Mouse (Mus musculus): Measurements from ENCODE around the gene Uncx.

The Uncx gene

DNA sequence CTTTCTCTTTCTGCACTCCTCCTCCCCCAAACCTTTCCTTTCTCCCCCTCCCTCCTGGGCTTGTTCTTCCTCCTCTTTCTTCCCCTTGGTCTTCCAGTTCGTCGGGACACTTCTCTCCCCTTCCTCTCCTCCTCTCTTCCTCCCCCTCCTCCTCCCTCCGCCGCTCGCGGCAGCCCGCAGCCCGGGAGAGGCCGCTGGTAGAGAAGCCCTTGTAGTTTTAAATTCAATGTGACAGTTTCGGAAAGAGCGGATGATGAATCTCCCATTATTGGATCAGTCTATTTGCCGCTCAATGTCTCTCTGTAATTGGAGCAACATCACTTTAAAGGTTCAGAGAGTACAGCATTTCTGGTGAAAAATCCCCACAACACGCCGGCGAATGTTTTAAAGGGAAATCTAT, at the start of gene Uncx:
TSS of gene Uncx (plus strand) at position 281 of the 400 bp plus-strand sequence.
- DNase-seq (ENCODE audit: low spot score): no peak

DNA sequence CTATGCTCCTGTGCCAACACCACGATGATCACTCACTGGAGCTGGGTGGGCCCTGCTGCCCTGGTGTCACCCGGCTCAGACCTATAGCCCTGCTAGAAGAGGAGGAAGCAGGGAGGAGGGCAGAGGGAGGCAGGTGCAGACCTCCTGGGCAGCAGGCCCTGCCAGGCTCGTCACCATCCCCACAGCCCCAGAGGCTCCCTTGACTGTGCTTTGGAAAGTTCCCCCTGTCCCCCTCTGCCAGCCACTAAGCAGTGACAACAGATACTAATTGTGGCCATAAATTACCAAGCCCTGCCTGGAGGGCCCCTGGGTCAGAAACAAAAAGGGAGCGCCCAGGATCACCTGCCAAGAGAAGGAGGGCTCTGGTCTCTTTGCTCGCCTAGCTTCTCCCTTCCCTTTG, 49.6 kb upstream of the Uncx start:
- DNase-seq (ENCODE audit: low spot score): no peak

DNA sequence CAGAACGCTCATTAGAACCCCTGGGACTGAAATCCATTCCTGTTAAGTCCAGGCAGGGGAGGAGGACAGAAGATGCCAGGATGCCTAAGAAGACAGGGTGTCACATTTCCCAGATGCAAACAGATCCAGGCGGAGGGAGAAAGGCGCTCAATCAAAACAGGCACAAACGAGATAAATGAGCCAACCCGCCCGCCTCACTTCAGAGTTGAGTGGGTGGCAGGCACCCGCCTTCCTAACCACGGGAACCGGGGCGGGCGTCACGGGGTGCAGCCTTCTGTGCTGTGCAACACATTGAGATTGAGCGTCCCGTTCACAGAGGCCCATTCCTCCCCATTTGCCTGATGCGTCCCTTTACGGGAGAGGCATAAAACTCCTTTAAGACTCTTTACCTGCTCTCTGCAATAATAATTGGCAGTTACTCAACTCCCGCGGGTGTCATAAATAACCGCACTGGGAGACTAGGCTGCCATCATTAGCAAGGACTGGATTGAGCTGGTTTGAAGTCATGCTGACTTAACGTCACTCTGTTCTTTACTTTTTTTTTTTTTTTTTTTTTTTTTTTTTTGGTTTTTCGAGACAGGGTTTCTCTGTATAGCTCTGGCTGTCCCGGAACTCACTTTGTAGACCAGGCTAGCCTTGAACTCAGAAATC, 48.1 kb upstream of the Uncx start:
- no peak for DNase-seq (ENCODE audit: low spot score)

DNA sequence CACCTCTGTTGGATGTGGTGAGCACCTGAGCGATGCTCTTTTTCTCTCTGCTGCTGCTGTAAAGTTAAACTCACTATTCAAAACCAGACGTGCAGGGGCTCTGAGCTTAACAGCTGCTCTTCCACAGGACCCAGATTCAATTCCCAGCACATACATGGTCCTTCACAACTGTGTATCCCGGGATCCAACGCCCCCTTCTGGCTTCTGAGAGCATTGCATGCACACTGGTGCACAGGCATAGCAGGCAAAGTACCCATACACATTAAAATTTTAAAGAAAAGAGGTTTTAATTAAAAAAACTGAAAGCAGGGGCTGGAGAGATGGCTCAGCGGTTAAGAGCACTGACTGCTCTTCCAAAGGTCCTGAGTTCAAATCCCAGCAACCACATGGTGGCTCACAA, 46.4 kb upstream of the Uncx start:
- no peak for DNase-seq (ENCODE audit: low spot score)

DNA sequence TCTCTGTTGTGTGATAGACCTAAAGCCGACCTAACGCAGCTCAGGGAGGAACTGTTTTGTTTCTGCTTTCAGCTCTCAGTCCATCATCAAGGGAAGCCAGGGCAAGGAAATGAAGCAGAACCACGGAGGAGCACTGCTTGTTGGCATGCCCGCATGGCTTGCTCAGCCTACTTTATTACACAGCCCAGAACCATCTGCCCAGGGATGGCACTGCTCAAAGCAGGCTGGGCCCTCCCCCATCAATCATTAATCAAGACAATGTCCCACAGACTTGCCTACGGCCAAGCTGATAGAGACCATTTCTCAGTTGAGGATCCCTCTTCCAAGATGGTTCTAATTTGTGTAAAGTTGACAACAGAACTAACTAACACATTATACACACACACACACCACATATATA, 44.5 kb upstream of the Uncx start:
- no peak for DNase-seq (ENCODE audit: low spot score)

DNA sequence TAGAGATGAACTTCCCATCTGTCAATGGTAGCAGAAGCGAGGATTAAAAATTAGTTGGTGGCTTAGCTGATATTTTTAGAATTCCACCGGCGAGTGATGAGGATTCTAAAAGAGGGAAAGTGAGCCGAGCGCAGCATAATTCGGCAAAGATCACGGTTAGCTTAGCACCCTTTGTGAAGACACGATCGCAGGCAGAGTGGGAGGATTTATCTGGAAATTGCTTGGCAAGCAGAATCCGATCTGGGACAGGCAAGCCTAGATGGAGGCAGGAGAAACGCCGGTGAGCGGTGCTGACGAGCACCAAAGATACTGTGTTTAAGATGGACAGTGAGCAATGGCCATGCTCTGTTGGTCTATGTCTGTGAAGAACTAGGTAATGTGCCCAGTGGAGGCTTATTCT, 41.0 kb upstream of the Uncx start:
- DNase-seq (ENCODE audit: low spot score): no peak

DNA sequence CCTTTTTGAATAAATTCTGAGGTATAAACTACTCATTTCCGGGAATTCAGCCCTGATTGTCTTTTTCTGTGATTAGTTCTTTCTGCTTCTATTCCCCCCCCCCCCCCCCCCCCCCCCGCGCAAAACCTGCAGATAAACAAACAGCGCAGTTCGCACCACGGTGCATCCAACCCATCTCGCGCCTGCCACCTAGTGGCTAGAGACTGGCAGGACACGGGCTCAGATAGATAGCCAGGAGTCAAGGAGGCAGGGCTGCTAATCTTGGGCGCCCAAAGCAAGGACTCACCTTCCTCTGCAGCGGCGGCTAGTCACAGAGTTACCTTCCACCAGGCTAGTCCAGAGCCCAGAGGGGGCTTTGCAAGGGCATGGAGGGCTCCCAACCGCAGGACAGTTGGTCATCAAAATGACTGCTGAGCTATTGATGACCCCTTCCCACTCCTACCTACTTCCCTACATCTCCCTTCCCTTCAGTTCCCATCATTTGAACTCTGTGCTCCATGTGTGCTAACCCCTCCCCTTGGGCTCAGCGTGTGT, 38.2 kb upstream of the Uncx start:
- DNase-seq (ENCODE audit: low spot score): peak; percentile 84

DNA sequence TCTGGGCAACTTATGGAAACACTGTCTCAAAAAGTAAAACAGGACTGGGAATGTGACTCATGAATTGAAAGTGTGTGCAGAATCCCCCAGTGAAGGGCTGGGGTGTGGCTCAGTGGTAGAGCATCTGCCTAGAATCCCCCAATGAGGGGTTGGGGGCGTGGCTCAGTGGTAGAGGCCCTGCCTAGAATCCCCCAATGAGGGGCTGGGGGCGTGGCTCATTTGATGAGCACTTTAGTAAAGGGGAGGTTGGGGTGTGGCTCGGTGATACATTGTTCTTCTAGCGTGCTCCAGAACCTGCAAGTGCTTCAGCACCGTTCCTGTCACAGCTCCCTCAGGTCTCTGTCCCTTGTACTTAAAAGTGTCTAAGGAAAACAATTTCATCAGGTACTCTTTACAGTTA, 37.1 kb upstream of the Uncx start:
- no peak for DNase-seq (ENCODE audit: low spot score)

DNA sequence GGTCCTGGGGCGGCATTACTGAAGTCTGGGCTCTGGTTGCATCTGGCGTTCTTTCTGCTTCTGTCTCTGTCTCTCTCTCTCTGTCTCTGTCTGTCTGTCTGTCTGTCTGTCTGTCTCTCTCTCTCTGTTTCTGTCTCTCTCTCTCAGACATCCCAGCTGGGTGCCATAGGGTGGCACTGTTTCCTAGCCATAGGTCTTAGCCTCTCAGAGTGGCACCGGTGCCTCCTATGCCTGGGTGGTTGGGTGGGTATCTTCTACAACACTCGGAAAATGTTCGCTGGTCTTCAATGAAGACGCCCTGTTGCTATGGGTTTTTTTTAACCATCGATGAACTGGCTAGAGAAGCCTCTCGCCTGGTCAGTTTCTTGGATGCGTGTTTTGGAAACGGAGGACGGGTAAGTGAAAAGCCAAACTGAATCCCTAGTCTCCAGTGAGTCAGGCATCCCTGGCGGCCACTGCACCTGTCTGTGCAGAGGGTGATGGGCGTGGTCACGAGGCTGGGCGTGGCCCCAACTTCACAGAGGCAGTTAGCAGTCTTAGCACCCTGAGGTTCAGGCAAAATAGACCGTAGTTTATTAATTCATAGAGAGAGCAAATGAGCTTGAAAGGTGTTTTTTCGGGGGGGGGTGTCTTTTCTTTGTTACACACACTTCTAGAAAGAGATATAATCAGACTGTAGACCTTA, 32.5 kb upstream of the Uncx start:
- peak; percentile 54 for DNase-seq (ENCODE audit: low spot score)

DNA sequence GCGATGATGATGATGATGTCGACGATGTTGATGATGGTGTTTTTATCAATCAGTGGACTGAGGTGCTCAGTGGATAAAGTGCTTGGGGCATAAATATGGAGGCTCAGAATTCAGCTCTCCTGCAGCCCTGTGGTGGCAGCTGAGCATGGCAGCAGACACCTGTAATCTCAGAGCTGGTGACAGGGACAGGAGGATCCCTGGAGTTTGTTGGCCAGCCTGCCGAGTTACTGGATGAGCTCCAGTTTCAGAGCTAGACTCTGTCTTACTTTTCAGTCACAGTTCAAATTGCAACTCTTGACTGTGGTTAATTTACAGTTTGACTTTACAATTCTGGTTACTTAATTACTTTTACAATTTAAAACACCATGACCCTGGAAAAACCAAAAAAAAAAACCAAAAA, 31.1 kb upstream of the Uncx start:
- DNase-seq (ENCODE audit: low spot score): no peak

DNA sequence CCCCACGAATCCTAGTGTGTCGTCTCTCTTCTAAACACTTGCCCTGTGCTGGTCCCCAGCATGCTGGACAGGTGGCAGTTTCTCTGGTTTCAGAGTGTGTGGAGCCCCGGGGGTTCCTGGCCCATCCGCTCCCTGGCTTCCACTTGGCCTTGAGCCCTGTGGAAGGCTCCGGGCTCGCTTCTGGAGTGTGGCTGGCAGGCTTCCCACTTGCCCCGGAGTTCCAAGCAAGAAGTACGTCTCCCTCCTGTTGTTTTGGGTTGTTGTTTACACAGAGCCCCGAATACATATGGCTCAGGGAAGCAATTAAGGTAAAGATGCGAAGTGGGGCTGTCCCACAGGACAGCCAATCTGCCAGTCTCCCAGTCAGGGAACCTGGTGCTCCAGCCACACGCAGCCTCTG, 27.0 kb upstream of the Uncx start:
- no peak for DNase-seq (ENCODE audit: low spot score)

DNA sequence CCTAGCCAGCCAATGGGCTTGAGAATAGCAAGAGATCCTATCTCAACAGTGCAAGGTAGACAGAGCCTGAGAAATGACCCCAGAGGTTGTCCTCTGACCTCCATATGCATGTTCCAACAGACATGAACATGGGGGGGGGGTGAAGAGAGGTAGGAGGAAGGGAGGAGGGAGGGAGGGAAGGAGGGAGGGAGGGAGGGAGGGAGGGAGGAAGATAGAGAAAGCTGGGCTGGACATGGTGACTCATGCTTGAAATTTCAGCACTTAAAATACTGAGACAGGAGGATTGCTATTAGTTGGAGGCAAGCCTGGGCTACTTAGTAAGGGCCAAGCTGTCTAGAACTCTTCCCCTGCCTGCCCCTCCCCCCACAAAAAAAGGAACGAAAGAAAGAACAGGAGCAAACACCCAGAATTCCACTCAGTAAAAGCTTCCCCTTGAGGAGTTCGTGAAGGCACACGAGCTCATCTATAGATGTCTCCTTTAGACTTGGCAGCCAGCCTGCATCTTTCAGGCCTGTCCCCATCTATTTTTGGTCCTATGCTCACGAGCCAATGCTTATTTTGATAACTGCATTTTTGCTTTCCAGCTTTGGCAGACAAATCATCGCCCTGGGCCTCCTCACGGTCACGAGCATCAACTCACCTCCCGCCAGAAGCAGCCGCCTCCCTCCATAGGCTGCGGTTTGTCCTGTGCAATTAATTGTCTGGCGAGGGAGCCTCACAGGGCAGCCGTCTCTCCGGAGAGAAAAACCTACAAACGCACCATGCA, 23.0 kb upstream of the Uncx start:
- DNase-seq (ENCODE audit: low spot score): no peak

DNA sequence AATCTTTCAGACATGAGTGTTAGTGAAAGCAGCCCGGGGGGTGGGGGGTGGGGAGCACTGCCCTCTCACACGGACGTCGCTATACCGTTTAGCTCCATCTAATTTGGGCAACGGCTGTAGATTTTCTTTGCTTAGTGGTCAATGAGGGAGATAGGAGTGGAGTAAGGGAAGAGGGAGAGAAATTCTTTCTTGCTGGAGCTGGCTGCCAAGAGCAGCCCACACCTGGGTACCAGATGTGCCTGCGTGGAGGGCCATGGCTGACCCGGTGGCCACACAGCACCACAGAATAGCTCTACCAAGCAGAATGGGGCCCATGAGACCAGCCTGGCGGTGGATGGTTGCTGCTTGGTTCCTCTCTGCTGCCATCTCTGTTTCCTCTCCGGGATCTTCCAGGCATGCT, 21.3 kb upstream of the Uncx start:
- DNase-seq (ENCODE audit: low spot score): no peak

DNA sequence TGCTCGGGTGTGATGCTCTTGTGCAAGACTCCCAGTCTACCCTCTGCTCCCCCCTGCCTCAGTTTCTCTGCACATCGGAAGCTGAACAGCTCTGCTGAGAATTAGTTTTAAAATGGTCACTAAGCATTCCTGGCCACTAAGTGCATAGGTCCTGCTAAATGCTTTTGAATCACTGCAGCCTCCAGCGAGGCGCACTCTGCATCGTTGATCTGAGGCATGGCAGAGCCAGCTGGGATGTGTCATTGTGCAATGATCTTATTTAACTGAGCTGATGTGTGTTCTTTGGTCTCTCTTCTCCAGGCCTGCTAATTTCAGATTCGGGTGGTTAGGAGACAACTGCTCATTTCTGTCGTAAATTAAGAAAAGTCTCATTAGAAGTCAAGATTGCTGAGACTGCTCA, 14.4 kb upstream of the Uncx start:
- no peak for DNase-seq (ENCODE audit: low spot score)

DNA sequence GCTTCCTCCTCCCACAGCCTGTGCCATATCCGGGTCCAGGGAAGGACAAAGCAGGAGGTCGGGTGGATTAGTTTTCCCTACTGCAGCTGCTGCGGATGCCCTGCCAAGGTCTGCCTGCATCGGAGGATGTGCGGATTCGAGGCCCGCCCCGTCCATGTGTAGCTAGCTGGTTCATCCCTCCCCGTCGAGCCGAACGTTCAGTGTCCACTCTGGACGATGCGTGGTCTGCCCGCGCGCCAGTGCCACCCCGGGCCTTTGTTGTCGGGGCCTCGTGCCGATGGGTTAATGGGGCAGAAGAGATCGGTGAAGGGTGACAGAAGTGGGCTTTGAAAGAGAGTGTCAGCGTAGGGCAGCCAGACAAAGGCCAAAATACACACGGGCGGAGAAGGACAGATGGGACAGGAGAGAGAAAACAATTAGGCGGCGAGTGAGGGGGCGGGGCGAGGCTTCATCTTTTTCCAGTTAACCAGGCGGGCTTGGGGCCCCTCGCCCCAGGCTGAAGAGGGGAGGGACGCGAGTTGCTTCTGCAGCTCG, 7.8 kb upstream of the Uncx start:
- DNase-seq (ENCODE audit: low spot score): no peak

DNA sequence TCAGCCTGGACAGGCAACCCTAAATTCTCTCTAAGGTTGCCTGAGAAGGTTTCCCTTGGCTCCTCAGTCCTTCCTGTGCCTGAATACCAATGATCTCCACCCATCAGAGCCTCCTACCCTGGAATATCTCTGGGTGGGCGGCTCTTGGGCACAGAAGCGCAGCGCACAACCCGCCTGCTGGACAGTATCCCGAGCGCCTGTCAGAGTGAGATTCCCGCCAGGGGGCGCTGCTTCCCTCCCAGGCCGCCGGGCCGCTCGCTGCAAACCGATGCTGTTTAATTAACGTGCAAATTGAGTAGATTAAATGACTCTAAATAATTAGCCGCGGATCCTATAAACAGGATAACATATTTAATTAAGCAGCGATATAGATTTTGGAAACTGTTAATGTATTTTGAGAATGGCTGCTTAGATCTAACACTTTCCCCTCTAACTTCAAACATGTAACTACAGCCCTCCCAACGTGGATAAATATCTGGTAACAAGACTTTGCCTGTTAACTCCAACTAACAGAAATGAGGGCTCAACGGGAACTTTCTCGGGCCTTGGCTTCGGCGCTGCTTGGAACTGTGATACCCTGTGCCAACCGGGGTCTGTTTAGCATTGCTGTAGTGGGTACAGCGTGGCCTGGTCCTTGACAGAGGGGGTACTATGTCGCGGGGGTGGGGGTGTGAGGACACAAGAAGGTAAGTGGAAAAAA, 6.9 kb upstream of the Uncx start:
- peak; percentile 81 for DNase-seq (ENCODE audit: low spot score)

DNA sequence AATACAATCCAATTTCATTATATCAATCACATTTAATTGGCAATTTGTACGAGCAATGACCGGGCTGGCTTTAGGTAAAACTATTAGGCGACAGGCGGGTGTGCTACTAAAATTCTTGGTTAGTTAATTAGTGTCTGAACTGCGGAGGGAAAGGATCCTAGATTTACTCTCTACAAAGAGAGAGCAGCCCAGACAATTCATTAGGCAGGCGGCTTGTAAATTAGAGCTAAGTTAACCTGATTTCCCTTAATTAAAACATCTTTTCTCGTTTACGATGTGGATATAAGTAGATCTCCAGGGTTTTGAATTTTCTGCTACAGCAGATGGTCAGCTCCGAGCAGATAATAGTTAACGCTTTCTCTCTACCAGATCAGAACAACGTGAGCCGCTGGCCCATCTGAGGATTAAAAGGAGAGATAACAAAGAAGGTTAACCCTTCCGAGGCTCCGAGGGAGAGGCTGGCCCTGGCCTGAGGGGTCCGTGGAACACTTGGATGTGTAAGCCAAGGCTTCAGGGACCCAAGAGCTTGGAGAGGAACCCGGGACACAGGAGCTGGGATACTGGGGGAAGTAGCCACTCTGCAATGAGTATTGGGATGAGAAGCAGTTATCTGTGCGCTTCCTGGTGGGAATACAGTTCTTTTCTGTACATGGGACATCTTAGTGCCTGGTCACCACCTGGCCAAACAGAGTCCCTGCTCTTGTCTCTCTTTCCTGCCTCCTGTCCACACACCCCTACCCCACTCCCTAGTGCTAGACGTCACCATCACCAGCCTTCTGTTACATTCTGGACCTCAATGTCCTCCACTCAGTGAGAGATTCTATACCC, 6.2 kb upstream of the Uncx start:
- no peak for DNase-seq (ENCODE audit: low spot score)

DNA sequence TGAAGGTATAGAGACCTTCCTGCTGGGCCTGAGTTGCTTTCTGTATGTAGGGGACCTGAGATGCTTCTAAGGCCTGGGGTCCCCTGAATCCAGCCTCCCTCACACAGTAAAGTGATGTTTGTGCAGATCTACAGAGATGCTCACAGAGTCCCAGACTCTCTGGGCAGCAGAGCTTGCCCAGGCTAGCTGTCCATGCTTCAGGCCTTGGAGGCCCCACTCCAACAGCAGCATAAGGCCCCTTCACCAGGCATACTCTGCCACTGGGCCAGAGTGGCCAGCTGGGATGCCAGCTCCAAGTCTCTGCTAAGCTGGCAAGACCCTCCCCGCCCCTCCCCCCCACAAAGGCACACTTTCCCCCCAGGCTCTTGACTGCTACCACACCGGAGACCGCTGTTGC, 5.6 kb upstream of the Uncx start:
- DNase-seq (ENCODE audit: low spot score): no peak

DNA sequence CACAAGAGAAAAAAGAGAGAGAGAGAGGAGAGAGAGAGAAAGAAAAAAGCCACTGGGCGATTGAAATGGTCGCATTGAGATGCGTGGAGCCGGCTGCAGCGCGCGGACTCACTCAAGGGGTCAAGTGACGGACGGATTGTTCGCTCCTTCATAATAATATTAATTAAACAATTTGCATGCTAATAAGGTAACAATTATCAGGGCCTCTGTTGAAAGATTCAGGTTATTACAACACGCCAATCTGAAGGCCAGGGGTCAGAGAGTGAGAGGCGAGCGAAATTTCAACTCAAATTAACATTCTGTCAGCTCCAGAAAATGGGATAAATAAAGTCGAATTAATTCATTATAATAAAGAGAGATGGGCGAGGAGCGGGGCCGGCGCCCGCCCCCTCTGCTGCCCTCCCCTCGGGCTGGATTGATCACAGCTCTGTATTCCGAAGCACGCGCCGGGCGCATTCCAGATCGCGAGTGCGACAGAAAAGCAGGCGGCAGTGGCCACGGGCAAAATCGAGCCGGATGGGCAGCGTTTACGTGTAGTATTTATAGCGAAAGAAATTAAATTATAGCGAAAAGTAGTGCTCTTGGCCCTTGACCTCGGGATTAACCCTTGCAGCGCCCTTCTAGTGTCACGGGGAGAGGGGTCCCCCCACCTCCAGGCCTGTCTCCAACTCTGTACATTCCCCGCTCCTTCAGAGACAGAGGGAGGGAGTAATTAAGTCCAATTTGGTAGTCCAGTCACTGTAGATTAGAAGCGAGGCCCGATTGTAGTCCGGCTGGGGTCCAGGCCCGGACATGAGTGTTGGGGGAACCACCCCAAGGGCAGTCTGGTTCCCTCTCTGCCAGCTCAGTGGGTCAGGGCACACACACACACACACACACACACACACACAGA, 1.9 kb upstream of the Uncx start:
- no peak for DNase-seq (ENCODE audit: low spot score)

DNA sequence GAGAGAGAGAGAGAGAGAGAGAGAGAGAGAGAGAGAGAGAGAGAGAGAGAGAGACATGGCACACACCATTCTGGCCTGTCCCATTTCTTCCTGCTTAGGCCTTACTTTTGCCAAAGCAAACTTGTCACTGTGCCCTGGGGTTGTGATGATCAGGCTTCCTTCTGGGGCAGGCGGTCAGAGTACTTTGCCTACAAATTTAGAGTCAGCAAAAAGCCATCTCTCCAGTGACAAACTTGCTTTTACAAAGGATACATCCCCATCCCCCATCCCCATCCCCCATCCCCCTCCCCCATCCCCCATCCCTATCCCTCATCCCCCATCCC, 1.3 kb upstream of the Uncx start:
- DNase-seq (ENCODE audit: low spot score): no peak

DNA sequence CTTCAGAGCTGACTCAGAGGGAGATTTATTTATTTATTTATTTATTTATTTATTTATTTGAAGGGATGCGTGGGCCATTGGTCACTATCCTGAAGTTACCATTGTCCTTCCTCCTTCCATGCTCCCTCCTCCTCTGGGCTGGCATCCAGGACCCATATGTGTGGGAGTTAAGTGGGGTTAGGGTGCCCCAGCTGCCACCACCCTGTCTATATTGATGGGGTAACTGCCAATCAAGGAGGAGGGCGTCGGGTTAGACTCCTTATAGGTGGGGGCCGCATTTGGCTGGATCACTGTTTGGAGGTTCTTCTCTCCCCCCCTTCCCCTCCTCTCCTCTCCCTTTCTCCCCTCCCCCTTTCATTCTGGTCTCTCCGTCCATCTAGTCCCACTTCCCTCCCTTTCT, 738 bp upstream of the Uncx start:
- DNase-seq (ENCODE audit: low spot score): no peak
